Mouse (Mus musculus) hindbrain, postnatal 0 days (tissue): ENCODE data around the gene Gm3453. TPM values are rescaled to one million over a fixed set of nuclear protein-coding genes. Genes with fewer than 3 reads are reported as not detected.
A peak's percentile ranks its signal among the peaks of the same experiment; 100 is the strongest.
"Not testable (repeated sequence)": the region's sequence is repeated elsewhere in the genome, so short reads cannot be mapped to it uniquely, and the experiment has no call there.

Experiments
- ATAC-seq: fragments of 200-750 bp; cut with Nextera tagmentation; 2 replicates; pipeline ENCODE4 v1.8.0; 2017; ENCODE audit warnings: mild to moderate bottlenecking, moderate TSS enrichment, moderate library complexity
- DNase-seq: peaks from one replicate; pipeline ENCODE4 v3.0.0-alpha.2; 2015; ENCODE audit warnings: low spot score
- H3K27ac ChIP-seq: fragments of 300-500 bp; sonication (generic); 2 replicates; pipeline ENCODE4 v1.5.1; 2014; ENCODE audit warnings: mild to moderate bottlenecking
- H3K27me3 ChIP-seq: fragments of 300-500 bp; sonication (generic); 2 replicates; pipeline ENCODE4 v1.6.1; 2014; ENCODE audit warnings: low read length, mixed read lengths; ENCODE audit not compliant: insufficient read depth
- H3K36me3 ChIP-seq: fragments of 300-500 bp; sonication (generic); 2 replicates; pipeline ENCODE4 v1.6.1; 2014; ENCODE audit warnings: low read length, mixed read lengths; ENCODE audit not compliant: insufficient read depth
- H3K4me1 ChIP-seq: fragments of 300-500 bp; sonication (generic); 2 replicates; pipeline ENCODE4 v1.6.1; 2014; ENCODE audit warnings: antibody characterized with exemption, low read length, mixed read lengths; ENCODE audit not compliant: insufficient read depth
- H3K4me2 ChIP-seq: fragments of 300-500 bp; sonication (generic); 2 replicates; pipeline ENCODE4 v1.6.1; 2014; ENCODE audit warnings: low read depth, mild to moderate bottlenecking, low read length, moderate library complexity, mixed read lengths
- H3K4me3 ChIP-seq: fragments of 300-500 bp; sonication (generic); 2 replicates; pipeline ENCODE4 v1.5.1; 2014; ENCODE audit warnings: low read length
- H3K9ac ChIP-seq: fragments of 300-500 bp; sonication (generic); replicated peaks from 2 replicates; pipeline ENCODE4 v1.6.1; 2014; ENCODE audit warnings: mild to moderate bottlenecking, low read length, moderate library complexity, mixed read lengths
- H3K9me3 ChIP-seq: fragments of 300-500 bp; sonication (generic); 2 replicates; pipeline ENCODE4 v1.6.1; 2016; ENCODE audit warnings: low read length, mixed read lengths
- CTCF ChIP-seq: IDR thresholded peaks from 2 replicates; pipeline ENCODE4 v1.5.1; 2016; ENCODE audit warnings: antibody characterized with exemption, control low read depth, low read depth
- WGBS: fragments of 180-500 bp; shearing (Covaris S2); extraction: QIAGEN DNeasy Blood & Tissue Kit; methylation state at CpG from one replicate; pipeline ENCODE4 v1.1.7; 2014; 5-methylcytosine and 5-hydroxymethylcytosine counted together
- polyA plus RNA-seq: library from polyadenylated mRNA; unstranded; fragments of >200 nt; fragmentation: Nextera tagmentation; extraction: Ambion mirVana; gene quantifications from 2 replicates; pipeline ENCODE4 v1.2.1, GENCODE M21; 2015
- total RNA-seq: library from RNA; depleted of rRNA; stranded (reverse); fragments of >200 nt; gene quantifications from 2 replicates; pipeline ENCODE4 v1.2.3, GENCODE M21; 2014; rRNA removed

Gene Gm3453
- total RNA-seq (not detected in 2 replicates), polyA plus RNA-seq (not detected in 2 replicates)

DNA sequence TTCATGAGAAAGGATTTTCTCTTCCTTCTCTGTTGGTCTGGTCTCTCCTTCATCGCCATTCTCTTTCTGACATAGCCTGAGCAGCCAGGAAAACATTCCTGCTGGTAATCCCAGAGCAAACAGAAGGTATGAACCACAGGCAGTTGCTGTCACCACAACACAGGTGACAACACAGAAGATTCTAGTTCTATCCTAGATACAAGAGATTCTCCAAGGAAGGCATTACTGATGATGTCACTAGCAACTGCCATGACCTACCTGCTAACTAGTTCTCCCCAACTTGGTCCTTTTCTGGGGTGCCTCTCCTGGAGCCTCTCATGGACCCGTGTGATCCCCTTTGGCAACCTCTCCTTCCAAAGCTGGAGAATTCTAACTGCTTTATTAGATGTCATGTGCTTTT is at the start of gene Gm3453:
Gene Gm3453, minus strand, starts transcription at position 101 of the 400 bp plus-strand sequence.
- H3K27me3 ChIP-seq, H3K27ac ChIP-seq, ATAC-seq, H3K9me3 ChIP-seq, H3K4me3 ChIP-seq, H3K36me3 ChIP-seq, DNase-seq, H3K9ac ChIP-seq, H3K4me2 ChIP-seq, H3K4me1 ChIP-seq: not testable (repeated sequence)
- WGBS = 78% methylated on average over 2 of the region's 2 CpGs

DNA sequence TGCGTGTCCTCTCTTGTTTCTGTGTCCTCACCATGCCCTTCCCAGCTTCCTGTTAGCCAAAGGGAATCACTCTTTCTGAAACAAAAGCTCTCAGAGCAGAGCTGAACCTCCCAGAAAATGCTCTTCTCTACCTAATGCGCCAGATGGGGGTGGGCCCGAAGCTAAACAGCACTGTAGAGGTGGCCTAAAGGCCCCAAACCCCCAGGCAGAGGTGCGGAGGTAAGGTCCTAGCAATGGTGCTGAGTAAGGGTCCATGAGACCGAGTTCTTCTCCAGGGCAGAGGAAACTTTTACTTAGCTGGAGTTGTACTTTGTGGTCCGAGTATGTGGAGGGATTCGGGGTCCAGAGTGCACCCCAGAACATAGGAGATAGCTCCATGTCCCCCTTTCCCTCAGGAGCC is 8.2 kb upstream of the Gm3453 start:
- not testable (repeated sequence) for H3K4me3 ChIP-seq, DNase-seq, H3K9ac ChIP-seq, H3K27ac ChIP-seq, ATAC-seq, H3K4me2 ChIP-seq, H3K27me3 ChIP-seq, H3K4me1 ChIP-seq, H3K9me3 ChIP-seq, H3K36me3 ChIP-seq
- WGBS = 79% methylated on average over 4 of the region's 7 CpGs

DNA sequence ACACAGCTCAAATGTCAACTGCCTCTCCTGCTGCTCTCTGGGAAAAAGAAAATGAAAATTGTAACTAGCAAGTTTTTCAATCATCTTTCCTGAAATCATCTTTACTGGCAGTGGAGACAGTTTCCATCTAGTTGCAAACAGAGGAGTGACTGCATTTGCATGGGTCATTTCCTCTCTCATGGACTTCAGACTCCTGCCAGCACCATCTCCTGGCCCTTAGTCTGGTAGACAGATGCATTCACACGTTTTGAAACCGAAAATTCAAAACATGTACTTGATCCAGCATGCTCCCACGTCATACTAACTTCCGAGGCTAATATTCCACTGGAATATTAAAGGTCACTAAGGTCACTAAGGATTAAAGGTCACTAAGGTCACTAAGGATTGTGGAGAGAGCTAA is 16.5 kb downstream of the Gm3453 start:
- not testable (repeated sequence) for ATAC-seq, H3K4me3 ChIP-seq, H3K27ac ChIP-seq, DNase-seq, H3K27me3 ChIP-seq, H3K9ac ChIP-seq, H3K4me1 ChIP-seq, H3K36me3 ChIP-seq, H3K4me2 ChIP-seq, H3K9me3 ChIP-seq
- 25% methylated on average over 4 of the region's 4 CpGs for WGBS

DNA sequence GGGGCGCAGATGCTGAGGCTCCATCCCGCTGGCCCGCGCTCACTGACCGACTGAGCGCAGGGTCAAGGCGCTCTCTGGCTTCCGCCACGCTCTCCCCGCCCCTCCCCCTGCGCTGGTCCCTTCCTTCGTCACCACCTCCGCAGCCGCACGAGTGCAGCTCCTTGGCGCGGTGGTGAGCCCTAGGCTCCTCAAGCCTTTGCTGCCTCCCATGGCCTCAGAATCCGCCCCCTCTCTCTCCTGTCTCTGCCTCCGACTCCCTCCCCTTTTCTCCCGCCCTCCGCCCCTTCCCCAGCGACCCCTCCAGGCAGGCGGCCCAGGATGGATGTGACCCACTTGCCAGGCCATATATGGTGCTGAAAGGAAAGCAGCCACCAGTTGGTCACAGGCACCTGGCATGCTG is 17.3 kb downstream of the Gm3453 start, which contains the start of gene Gm3248:
Gene Gm3248, minus strand, starts transcription at position 111 of the 400 bp plus-strand sequence.
- H3K27me3 ChIP-seq, H3K36me3 ChIP-seq, H3K4me1 ChIP-seq, H3K9me3 ChIP-seq, ATAC-seq, H3K9ac ChIP-seq: not testable (repeated sequence)
- peak; percentile 46 for DNase-seq
- 0% methylated on average over 11 of the region's 23 CpGs for WGBS
- Histone ChIP-seq H3K4me2 (peak within 1 kb of the TSS; percentile 57), H3K27ac (peak within 1 kb of the TSS; percentile 32; the same call in 1 of the 2 replicates), H3K4me3 (peak within 1 kb of the TSS; percentile 48)

DNA sequence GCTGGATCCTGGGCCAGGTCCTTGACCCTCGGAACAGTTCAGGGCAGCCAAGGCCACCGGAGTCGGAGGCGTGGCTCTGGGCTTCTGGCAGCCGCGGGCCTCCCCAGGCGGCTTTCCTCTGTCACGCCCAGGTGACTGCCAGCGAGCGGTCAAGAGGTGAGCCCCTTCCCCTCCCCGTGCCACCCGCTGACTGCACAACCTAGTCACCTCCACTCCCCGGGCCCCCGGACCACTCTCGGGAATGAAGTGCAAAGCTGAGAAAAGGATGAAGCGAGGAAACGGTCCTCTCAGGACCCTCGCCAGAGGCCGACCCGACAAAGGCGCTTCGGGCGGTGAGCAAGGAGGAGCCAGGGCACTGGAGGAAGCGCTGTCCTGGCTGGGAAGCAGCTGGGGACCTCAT is 17.8 kb downstream of the Gm3453 start:
- peak overlapping the region; percentile 57 for H3K4me2 ChIP-seq
- H3K36me3 ChIP-seq, H3K27me3 ChIP-seq, H3K9me3 ChIP-seq, H3K9ac ChIP-seq, H3K4me1 ChIP-seq, H3K27ac ChIP-seq, ATAC-seq: not testable (repeated sequence)
- under 1% methylated on average over 17 of the region's 24 CpGs for WGBS
- H3K4me3 ChIP-seq = peak overlapping the region; percentile 48
- peak; percentile 6 for DNase-seq

DNA sequence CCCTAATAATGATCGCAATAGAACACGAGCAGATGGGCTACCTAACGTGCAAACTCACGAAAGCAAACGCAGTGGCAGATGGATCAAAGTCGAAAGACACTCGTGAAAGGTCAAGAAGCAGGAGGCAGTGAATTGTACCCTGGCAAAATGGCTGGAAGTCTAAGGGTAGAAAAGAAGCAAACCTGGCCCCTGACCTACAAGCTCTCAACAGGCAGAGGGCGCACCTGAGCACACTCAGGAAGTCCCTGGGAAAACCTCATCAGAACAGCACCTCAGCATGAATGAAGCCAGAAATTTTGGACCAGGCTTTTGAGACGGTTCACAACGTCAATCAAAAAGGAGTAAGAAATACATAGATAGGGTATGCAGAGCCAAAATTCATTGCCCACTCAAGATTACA is 18.5 kb downstream of the Gm3453 start:
- TF ChIP-seq CTCF = peak; percentile 29
- not testable (repeated sequence) for H3K4me1 ChIP-seq

DNA sequence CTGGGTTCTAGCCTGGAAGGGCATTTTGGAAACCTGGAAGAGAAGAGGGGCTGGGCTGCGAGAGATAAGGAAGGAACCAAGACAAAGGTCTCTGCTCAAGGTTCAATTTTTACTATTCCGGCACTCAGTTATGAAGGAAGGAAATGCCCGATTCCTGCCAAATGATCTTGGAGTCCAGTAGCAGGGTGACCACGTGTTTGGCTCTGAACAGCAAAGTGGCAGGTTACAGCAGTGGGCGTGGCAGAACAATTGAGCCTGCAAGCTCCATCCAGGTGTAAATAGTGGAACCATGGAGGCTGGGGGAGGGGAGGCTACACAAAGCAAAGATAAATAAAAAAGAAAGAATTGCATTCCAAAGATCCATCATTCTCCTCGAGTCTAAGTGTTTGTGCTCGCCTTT is 55.7 kb downstream of the Gm3453 start:
- not testable (repeated sequence) for H3K4me1 ChIP-seq, ATAC-seq, H3K9me3 ChIP-seq, H3K9ac ChIP-seq, H3K27ac ChIP-seq, DNase-seq, H3K4me3 ChIP-seq, H3K36me3 ChIP-seq, H3K27me3 ChIP-seq, H3K4me2 ChIP-seq
- WGBS = 81% methylated on average over 7 of the region's 7 CpGs

More for the DNA sequence above, 18.5 kb downstream of the Gm3453 start:
- not testable (repeated sequence) for H3K4me3 ChIP-seq, H3K36me3 ChIP-seq, ATAC-seq, H3K27me3 ChIP-seq, H3K9ac ChIP-seq, H3K9me3 ChIP-seq, H3K27ac ChIP-seq, DNase-seq, H3K4me2 ChIP-seq
- WGBS = 0% methylated on average over 3 of the region's 10 CpGs

Other genes starting within 250 kb of the Gm3453 start
- gene Gm3373, start 237.6 kb downstream of the Gm3453 start, total RNA-seq = not detected in 2 replicates
- gene Gm3373, start 237.6 kb downstream of the Gm3453 start, polyA plus RNA-seq = 1.4 TPM in 1 of 2 replicates, not detected in the other
- gene Gm3383, start 171.2 kb downstream of the Gm3453 start, total RNA-seq = 2.3 and 2.7 TPM in 2 replicates
- 3.4 and 3.5 TPM in 2 replicates for gene Gm3383, start 171.2 kb downstream of the Gm3453 start, polyA plus RNA-seq
- not detected in 2 replicates for gene Gm3424, start 148.8 kb downstream of the Gm3453 start, total RNA-seq
- gene Gm3424, start 148.8 kb downstream of the Gm3453 start, polyA plus RNA-seq = not detected in 2 replicates
- gene Gm8237, start 98.8 kb downstream of the Gm3453 start, total RNA-seq = 0.25 and 0.26 TPM in 2 replicates
- gene Gm8237, start 98.8 kb downstream of the Gm3453 start, polyA plus RNA-seq = 1.4 and 1.5 TPM in 2 replicates
- gene Gm3248, start 17.4 kb downstream of the Gm3453 start, total RNA-seq = 0.72 and 3.3 TPM in 2 replicates
- gene Gm3248, start 17.4 kb downstream of the Gm3453 start, polyA plus RNA-seq = 3.4 and 3.8 TPM in 2 replicates
- gene Gm6337, start 79.1 kb upstream of the Gm3453 start, total RNA-seq = not detected in 2 replicates
- gene Gm6337, start 79.1 kb upstream of the Gm3453 start, polyA plus RNA-seq = 0.08 TPM in 1 of 2 replicates, not detected in the other
- 2.5 and 4.2 TPM in 2 replicates for gene Gm8206, start 114.8 kb upstream of the Gm3453 start, total RNA-seq
- 4.1 and 4.8 TPM in 2 replicates for gene Gm8206, start 114.8 kb upstream of the Gm3453 start, polyA plus RNA-seq
- 3.4 and 4.1 TPM in 2 replicates for gene Gm3468, start 129.5 kb upstream of the Gm3453 start, total RNA-seq
- gene Gm3468, start 129.5 kb upstream of the Gm3453 start, polyA plus RNA-seq = 4.6 and 4.8 TPM in 2 replicates
- not detected in 2 replicates for gene Gm3476, start 146.7 kb upstream of the Gm3453 start, total RNA-seq
- gene Gm3476, start 146.7 kb upstream of the Gm3453 start, polyA plus RNA-seq = not detected in 2 replicates
- gene Gm21560, start 240.2 kb upstream of the Gm3453 start, total RNA-seq = not detected in 2 replicates
- 0.28 TPM in 1 of 2 replicates, not detected in the other for gene Gm21560, start 240.2 kb upstream of the Gm3453 start, polyA plus RNA-seq